Mouse (Mus musculus): ENCODE results near the gene Tnfaip1.

DNA sequence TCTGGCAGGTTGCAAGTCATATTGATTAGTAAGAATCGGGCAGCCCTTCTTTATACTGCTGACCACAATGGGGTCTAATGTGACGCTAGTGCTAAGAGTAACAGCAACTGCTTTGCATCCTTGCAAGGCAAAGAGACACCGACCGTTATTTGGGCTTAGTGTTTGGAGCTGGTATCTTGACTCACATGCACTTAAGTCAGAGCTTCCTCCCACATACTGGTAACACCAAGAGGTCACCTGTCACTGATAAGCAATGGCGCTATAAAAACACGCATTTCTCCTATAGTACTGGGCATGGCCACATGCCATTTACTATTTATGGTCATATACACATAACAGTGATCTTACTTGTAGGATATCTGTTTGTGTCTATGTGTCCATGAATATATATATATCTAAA is 46.7 kb upstream of the Tnfaip1 start:
- TF ChIP-seq CTCF (IDR thresholded peaks at IDR 0.05; ENCODE audit: extremely low read depth, insufficient read depth, low read length), result no peak
- TF ChIP-seq POLR2A (IDR thresholded peaks at IDR 0.05; ENCODE audit: extremely low read depth, insufficient read depth, low read length), result no peak
